Mouse (Mus musculus) forebrain, embryonic 13.5 days (tissue): ENCODE results near the gene Sh3bgrl3. TPM values are rescaled to one million over a fixed set of nuclear protein-coding genes. Genes with fewer than 3 reads are reported as not detected.

Experiments used
- ATAC-seq: fragments of 200-750 bp; cut with Nextera tagmentation; 2 replicates; pipeline ENCODE4 v1.8.0; 2017
- H3K27ac ChIP-seq: fragments of 300-500 bp; sonication (generic); 2 replicates; pipeline ENCODE4 v1.5.1; 2015; ENCODE audit warnings: inconsistent platforms, mild to moderate bottlenecking, moderate library complexity
- H3K27me3 ChIP-seq: fragments of 300-500 bp; sonication (generic); 2 replicates; pipeline ENCODE4 v1.6.1; 2015; ENCODE audit warnings: mild to moderate bottlenecking, inconsistent platforms
- H3K36me3 ChIP-seq: fragments of 300-500 bp; sonication (generic); 2 replicates; pipeline ENCODE4 v1.6.1; 2015; ENCODE audit warnings: mild to moderate bottlenecking, inconsistent platforms; ENCODE audit not compliant: poor library complexity, severe bottlenecking
- H3K4me1 ChIP-seq: fragments of 300-500 bp; sonication (generic); 2 replicates; pipeline ENCODE4 v1.6.1; 2015; ENCODE audit warnings: inconsistent platforms
- H3K4me2 ChIP-seq: fragments of 300-500 bp; sonication (generic); 2 replicates; pipeline ENCODE4 v1.6.1; 2015; ENCODE audit warnings: inconsistent platforms, mild to moderate bottlenecking, moderate library complexity
- H3K4me3 ChIP-seq: fragments of 300-500 bp; sonication (generic); 2 replicates; pipeline ENCODE4 v1.5.1; 2015; ENCODE audit warnings: mild to moderate bottlenecking, inconsistent platforms
- H3K9ac ChIP-seq: fragments of 300-500 bp; sonication (generic); 2 replicates; pipeline ENCODE4 v1.6.1; 2015; ENCODE audit warnings: mild to moderate bottlenecking, inconsistent platforms
- H3K9me3 ChIP-seq: fragments of 300-500 bp; sonication (generic); replicated peaks from 2 replicates; pipeline ENCODE4 v1.6.1; 2016; ENCODE audit warnings: inconsistent platforms
- WGBS: fragments of 180-500 bp; shearing (Covaris S2); methylation state at CpG from one replicate; pipeline ENCODE4 v1.1.7; 2015; 5-methylcytosine and 5-hydroxymethylcytosine counted together
- polyA plus RNA-seq: library from polyadenylated mRNA; unstranded; fragments of >200 nt; fragmentation: Nextera tagmentation; extraction: Ambion mirVana; gene quantifications from 2 replicates; pipeline ENCODE4 v1.2.1, GENCODE M21; 2015

Gene Sh3bgrl3
- polyA plus RNA-seq, 1 experiment from 2014 or later: 285 TPM

- no peaks in the 10 kb centered on the region for H3K9me3 ChIP-seq
- H3K27ac ChIP-seq: no peak overlapping the region
- H3K36me3 ChIP-seq: no peaks in the 10 kb centered on the region
- H3K4me3 ChIP-seq: no peak overlapping the region
- H3K27me3 ChIP-seq: peaks cover 8% of the 10 kb centered on the region
- WGBS: 45% methylated on average over 7 of the region's 7 CpGs
- no peak overlapping the region for H3K9ac ChIP-seq
- no peak overlapping the region for H3K4me2 ChIP-seq
- H3K4me1 ChIP-seq: peaks cover 3% of the 10 kb centered on the region; the same call in 1 of the 2 replicates
- no peak for ATAC-seq
Measured at GRCm38 (mm10) chr4:134087412-134087811, 41.2 kb downstream of the Sh3bgrl3 start.

DNA sequence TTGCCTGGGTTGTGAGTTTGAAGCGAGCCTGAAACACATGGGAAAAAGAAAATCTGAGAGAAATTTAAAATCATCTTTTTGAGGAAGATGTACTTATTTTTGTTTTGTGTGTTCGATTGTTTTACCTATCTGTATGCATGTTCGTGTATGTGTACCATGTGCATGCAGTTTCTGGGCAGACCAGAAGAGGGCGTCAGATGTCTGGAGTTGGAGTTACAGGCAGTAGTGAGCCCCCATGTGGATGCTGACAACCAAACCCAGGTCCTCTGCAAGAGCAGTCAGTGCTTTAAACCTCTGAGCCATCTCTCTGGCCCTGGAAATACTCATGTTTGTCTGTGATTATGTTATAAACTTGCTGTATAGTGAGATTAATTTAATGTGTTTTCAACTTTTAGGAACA, 43.6 kb downstream of the Sh3bgrl3 start:
- Histone ChIP-seq H3K4me3 (no peak overlapping the region), H3K4me1 (peaks cover 12% of the 10 kb centered on the region), H3K4me2 (no peak overlapping the region), H3K27me3 (peaks cover 32% of the 10 kb centered on the region), H3K9me3 (no peaks in the 10 kb centered on the region), H3K36me3 (no peaks in the 10 kb centered on the region), H3K9ac (no peak overlapping the region), H3K27ac (no peak overlapping the region)
- 87% methylated on average over 4 of the region's 4 CpGs for WGBS
- no peak for ATAC-seq

- Histone ChIP-seq H3K27ac (no peak overlapping the region), H3K9me3 (no peaks in the 10 kb centered on the region), H3K27me3 (peaks cover 33% of the 10 kb centered on the region), H3K4me3 (peak overlapping the region; percentile 42), H3K36me3 (no peaks in the 10 kb centered on the region), H3K4me2 (peak overlapping the region; percentile 71), H3K9ac (no peak overlapping the region), H3K4me1 (peaks cover 12% of the 10 kb centered on the region)
- 14% methylated on average over 7 of the region's 7 CpGs for WGBS
- ATAC-seq: no peak
Measured at GRCm38 (mm10) chr4:134082460-134082859, 46.1 kb downstream of the Sh3bgrl3 start.

GRCm38 (mm10) chr4:134081730-134082386, 46.7 kb downstream of the Sh3bgrl3 start:
- H3K36me3 ChIP-seq: no peaks in the 10 kb centered on the region
- peak overlapping the region; percentile 71 for H3K4me2 ChIP-seq
- peak overlapping the region; percentile 42 for H3K4me3 ChIP-seq
- no peaks in the 10 kb centered on the region for H3K9me3 ChIP-seq
- H3K4me1 ChIP-seq: peaks cover 12% of the 10 kb centered on the region
- WGBS: under 1% methylated on average over 41 of the region's 41 CpGs
- peak; percentile 36 for ATAC-seq
- peaks cover 33% of the 10 kb centered on the region for H3K27me3 ChIP-seq
- H3K9ac ChIP-seq: peak overlapping the region; percentile 43
- H3K27ac ChIP-seq: no peak overlapping the region

DNA sequence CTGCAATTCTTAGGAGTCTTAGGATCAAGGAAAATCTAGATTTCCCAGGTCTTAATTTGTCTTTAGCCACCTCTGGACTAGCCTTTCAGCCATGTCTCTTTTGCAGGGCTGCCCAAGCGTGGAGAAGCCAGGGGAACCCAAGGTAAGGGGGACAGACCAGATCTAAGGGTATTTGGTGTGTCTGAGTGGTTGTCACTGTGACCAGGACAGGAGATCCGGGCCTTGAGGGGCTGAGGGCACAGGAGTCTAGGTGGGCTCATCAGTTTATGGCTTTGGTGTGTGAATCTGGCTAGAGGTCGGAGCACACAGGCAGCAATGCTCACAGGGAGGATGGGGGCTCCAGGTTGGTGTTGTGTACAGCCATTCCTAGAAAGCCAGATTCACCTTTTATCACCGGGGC, 47.9 kb downstream of the Sh3bgrl3 start:
- Histone ChIP-seq H3K9ac (no peak overlapping the region), H3K4me3 (no peak overlapping the region), H3K4me1 (peaks cover 12% of the 10 kb centered on the region), H3K27ac (no peak overlapping the region), H3K9me3 (no peaks in the 10 kb centered on the region), H3K4me2 (no peak overlapping the region), H3K36me3 (no peaks in the 10 kb centered on the region), H3K27me3 (peaks cover 33% of the 10 kb centered on the region)
- ATAC-seq: no peak
- WGBS: 73% methylated on average over 4 of the region's 4 CpGs

GRCm38 (mm10) chr4:134078694-134079093, 49.9 kb downstream of the Sh3bgrl3 start:
- 15% methylated on average over 3 of the region's 3 CpGs for WGBS
- Histone ChIP-seq H3K36me3 (no peaks in the 10 kb centered on the region), H3K9ac (0 out of 2 replicates have a peak overlapping the region, but pooled peaks have one; percentile 16), H3K27me3 (peaks cover 33% of the 10 kb centered on the region), H3K4me2 (no peak overlapping the region), H3K9me3 (no peaks in the 10 kb centered on the region), H3K4me1 (peaks cover 12% of the 10 kb centered on the region), H3K27ac (no peak overlapping the region), H3K4me3 (no peak overlapping the region)
- ATAC-seq: no peak

Other genes with a start within 250 kb of the Sh3bgrl3 start
- 14.5 and 15.2 TPM in 2 replicates for gene Rps6ka1, start 241.0 kb downstream of the Sh3bgrl3 start, polyA plus RNA-seq
- 3,166 and 3,367 TPM in 2 replicates for gene Hmgn2, start 160.1 kb downstream of the Sh3bgrl3 start, polyA plus RNA-seq
- gene Dhdds, start 127.9 kb downstream of the Sh3bgrl3 start, polyA plus RNA-seq: 47.1 and 47.6 TPM in 2 replicates
- 0.15 and 0.34 TPM in 2 replicates for gene Lin28a, start 109.9 kb downstream of the Sh3bgrl3 start, polyA plus RNA-seq
- not detected in 2 replicates for gene Zfp683, start 75.0 kb downstream of the Sh3bgrl3 start, polyA plus RNA-seq
- gene Crybg2, start 68.0 kb downstream of the Sh3bgrl3 start, polyA plus RNA-seq: 0.47 and 0.53 TPM in 2 replicates
- gene Cd52, start 33.7 kb downstream of the Sh3bgrl3 start, polyA plus RNA-seq: 2.2 and 2.6 TPM in 2 replicates
- 6.2 and 9.4 TPM in 2 replicates for gene Ubxn11, start 26.2 kb downstream of the Sh3bgrl3 start, polyA plus RNA-seq
- gene Cep85, start 58.3 kb upstream of the Sh3bgrl3 start, polyA plus RNA-seq: 22.6 and 22.8 TPM in 2 replicates
- not detected in 2 replicates for gene Gm7534, start 74.2 kb upstream of the Sh3bgrl3 start, polyA plus RNA-seq
- gene Catsper4, start 98.6 kb upstream of the Sh3bgrl3 start, polyA plus RNA-seq: not detected in 2 replicates
- gene Cnksr1, start 109.6 kb upstream of the Sh3bgrl3 start, polyA plus RNA-seq: not detected in 2 replicates
- 0.65 and 0.68 TPM in 2 replicates for gene E130218I03Rik, start 114.9 kb upstream of the Sh3bgrl3 start, polyA plus RNA-seq
- gene Zfp593, start 116.8 kb upstream of the Sh3bgrl3 start, polyA plus RNA-seq: 16.6 and 17.2 TPM in 2 replicates
- gene Gm30191, start 118.1 kb upstream of the Sh3bgrl3 start, polyA plus RNA-seq: not detected in 2 replicates
- 4.7 and 5.1 TPM in 2 replicates for gene Grrp1, start 125.3 kb upstream of the Sh3bgrl3 start, polyA plus RNA-seq
- gene Pdik1l, start 159.1 kb upstream of the Sh3bgrl3 start, polyA plus RNA-seq: 32.4 and 37.3 TPM in 2 replicates
- gene Trim63, start 186.3 kb upstream of the Sh3bgrl3 start, polyA plus RNA-seq: 0.16 TPM in 1 of 2 replicates, not detected in the other
- gene Slc30a2, start 214.4 kb upstream of the Sh3bgrl3 start, polyA plus RNA-seq: not detected in 2 replicates